Mouse (Mus musculus): ENCODE results near the gene Kcnd3.
A peak's percentile ranks its signal among the peaks of the same experiment; 100 is the strongest.

Kcnd3 gene

GRCm38 (mm10) chr3:105451627-105452555 lies at the start of gene Kcnd3:
Kcnd3 (plus strand) TSS chr3:105452330.
- DNase-seq, result peak; percentile 65

- no peak for DNase-seq
Measured at GRCm38 (mm10) chr3:105402676-105403075, 49.5 kb upstream of the Kcnd3 start.

DNA sequence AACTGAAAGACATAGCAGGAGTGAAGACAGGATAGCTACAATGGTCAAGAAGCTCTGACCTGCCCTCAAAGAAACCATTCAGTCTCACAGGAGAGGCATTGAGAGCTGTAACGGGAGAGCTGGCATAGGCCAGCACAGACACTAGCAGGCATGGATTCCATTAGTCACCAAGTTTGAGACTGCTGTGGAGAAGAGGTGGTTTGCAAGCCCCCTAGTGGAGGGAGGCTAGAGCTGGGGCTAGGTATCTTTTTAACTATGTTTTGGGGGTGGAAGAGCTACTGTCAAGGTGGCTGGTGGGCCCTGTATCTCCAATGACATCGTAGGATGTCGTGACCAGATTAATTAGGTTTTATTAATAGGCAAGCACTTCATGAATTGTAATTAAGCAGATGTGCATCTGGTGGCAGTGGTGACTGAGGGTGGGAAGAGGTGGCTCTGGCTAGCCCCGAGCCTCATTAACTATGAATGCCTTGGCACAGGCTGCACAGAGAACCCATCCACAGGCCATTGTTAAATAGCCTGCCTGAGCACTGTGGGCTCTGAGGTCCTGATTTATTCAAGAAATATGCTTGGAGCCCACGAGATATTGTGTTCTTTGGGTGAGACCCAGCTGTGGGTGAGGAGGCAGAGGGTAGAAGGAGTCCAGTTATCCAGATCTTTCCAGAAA lies 48.6 kb upstream of the Kcnd3 start:
- DNase-seq, result no peak

DNA sequence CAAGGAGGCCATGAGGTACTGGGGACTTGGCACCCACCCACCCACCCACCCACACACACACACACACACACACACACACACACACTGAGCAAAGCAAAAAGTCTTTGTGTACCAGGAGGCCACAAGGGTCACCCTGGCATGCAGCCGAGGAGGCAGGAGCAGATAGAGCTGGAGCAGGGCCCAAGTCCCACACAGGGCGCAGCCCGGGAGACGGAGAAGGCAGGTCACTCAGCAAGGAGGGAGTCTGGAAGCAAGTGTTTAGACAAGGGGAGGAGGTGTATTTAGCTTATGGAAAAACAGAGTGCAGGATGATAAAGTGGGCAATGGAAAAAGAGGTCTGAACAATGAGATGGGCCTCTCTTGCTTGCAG lies 48.1 kb upstream of the Kcnd3 start:
- DNase-seq, result no peak

DNA sequence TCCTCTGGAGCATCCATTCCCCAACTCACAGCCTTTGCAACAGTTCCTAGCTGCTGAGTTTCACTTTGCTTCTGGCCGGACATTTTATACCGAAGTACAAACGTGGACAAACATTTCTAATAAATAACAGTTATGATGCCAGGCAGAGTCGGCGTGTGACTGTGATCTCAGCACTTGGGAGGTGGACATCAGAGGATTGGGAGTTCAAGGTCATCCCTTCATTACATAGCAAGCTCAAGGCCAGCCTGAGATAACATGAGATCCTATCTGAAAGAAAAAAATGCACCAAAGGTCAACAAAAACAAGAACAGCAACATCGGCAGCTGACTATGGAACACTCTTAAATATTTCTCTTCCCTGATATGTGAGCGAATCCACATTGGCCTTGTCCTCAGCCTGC lies 46.6 kb upstream of the Kcnd3 start:
- no peak for DNase-seq

DNA sequence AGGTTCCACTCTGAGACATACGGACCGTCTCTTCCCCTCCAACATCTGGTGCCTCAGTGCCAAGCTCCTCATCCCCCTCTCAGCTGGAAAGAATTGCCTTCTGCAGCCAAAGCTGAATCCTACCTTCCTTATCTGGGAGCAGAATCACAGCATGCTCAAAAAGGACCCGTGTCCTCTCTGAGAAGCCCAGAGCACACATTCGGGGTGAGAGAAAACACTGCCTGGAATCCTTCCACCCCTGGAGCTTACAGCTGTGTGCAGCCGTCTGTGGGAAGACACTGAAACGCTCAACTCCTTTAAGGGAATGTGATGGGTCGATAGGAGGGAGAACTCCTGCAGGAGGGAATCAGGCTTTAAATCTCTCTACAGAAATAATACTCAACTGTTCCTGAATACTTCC lies 46.1 kb upstream of the Kcnd3 start:
- no peak for DNase-seq

DNA sequence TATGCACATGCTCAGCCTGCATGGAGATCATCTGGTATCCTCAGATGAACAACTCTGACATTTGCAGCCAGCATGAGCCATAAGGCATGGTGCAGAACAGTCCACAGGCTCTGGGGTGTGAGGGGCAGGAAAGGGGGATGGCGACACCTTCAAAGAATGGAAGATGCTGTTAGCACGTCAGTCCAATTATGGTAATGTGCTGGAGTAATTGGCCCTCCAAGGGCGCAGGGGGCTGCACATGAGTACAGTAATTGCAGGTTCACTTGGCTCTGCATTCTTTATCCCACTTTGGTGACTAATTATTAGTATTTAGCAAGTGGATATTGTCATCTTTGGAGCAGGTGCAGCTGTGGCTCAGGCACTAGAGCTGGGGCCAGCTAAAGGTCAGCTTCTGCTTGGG lies 43.9 kb upstream of the Kcnd3 start:
- no peak for DNase-seq

GRCm38 (mm10) chr3:105410810-105411209 lies 41.3 kb upstream of the Kcnd3 start:
- DNase-seq, result no peak

GRCm38 (mm10) chr3:105411776-105412175 lies 40.4 kb upstream of the Kcnd3 start:
- peak; percentile 56 for DNase-seq

GRCm38 (mm10) chr3:105412229-105412628 lies 39.9 kb upstream of the Kcnd3 start:
- peak; percentile 44 for DNase-seq

- DNase-seq, result no peak
Measured at GRCm38 (mm10) chr3:105412681-105413080, 39.4 kb upstream of the Kcnd3 start.

GRCm38 (mm10) chr3:105418441-105418840 lies 33.7 kb upstream of the Kcnd3 start:
- no peak for DNase-seq

DNA sequence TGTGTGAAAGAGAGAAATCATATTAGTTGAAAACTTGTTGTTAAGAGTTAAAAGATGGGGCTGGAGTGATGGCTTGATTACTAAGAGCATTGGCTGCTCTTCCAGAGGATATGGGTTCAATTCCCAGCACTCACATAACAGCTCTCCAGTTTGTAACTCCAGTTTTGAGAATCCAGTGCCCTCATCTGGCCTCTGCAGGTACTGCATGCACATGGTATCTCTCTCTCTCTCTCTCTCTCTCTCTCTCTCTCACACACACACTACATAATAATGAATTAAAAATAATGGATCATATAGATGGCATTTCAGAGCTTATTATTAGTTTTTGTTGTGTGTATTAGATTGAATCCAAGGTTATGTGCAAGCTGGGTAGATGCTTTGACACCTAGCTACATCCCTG lies 29.7 kb upstream of the Kcnd3 start:
- DNase-seq, result no peak

DNA sequence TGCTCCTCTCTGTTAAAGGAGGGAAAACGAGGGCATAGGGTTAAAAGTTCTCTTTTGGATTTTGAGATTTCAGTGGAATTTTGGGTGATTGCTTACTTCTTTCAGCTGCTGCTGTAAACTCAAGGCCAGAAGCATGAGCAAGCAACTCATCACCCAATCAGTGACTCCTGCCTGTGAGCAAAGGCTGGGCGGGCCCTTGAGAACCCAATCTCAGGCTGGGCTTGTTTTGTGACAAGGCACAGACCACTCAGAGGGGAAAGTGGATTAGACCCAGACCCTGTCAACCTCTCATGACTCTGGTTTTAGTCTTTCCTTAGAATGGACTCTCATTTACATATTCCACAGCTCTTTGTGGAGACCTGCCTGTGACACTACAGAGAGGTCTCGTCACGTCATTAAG lies 28.7 kb upstream of the Kcnd3 start:
- no peak for DNase-seq

- no peak for DNase-seq
Measured at GRCm38 (mm10) chr3:105428586-105428985, 23.5 kb upstream of the Kcnd3 start.

- no peak for DNase-seq
Measured at GRCm38 (mm10) chr3:105436383-105436782, 15.7 kb upstream of the Kcnd3 start.

DNA sequence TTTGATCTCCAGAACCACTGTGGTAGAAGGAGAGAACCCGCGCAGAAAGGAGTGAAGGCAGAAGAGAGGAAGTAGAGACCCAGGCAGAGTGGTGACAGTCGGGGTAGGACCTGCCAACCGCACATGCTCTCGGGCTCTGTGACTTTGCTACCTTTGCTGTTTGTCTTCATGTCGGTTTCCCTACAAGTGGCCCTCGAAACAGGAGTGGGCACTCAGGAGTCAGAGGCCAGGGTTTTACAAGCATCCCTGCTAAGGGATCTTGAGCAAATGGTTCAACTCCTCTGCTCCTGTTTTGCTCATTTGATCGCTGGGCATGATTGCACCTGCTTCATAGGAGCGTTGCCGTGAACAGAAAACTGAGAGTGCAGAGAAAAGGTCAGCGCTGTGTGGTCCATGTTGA lies 15.2 kb upstream of the Kcnd3 start:
- no peak for DNase-seq

DNA sequence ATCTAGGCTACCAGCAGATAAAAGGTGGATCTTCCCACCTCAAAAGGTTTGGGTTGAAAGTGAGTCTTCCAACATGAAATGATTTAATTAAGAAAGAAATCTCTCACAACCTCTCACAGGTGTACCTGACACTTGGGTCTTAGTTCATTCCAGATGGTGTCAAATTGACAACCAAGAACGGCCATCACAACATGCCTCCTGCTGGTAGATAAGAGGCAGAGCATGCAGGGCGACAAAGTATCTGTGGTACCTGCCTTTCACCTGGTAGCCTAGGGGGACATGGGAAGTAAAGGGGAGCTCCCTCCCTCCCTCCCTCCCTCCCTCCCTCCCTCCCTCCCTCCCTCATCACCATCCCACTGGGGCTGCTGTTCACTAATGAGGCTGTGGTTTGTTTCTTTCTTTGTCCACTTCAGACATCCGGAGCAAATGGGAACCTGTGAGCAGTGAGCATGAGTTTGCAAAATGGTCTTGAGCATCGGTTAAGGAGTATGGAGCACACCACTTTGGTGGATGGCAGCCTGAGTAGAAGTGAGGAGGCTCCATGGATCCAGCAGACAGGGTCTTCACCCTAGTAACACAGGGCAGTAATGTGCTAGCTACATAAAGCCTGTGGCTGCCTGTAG lies 11.1 kb upstream of the Kcnd3 start:
- DNase-seq, result no peak

DNA sequence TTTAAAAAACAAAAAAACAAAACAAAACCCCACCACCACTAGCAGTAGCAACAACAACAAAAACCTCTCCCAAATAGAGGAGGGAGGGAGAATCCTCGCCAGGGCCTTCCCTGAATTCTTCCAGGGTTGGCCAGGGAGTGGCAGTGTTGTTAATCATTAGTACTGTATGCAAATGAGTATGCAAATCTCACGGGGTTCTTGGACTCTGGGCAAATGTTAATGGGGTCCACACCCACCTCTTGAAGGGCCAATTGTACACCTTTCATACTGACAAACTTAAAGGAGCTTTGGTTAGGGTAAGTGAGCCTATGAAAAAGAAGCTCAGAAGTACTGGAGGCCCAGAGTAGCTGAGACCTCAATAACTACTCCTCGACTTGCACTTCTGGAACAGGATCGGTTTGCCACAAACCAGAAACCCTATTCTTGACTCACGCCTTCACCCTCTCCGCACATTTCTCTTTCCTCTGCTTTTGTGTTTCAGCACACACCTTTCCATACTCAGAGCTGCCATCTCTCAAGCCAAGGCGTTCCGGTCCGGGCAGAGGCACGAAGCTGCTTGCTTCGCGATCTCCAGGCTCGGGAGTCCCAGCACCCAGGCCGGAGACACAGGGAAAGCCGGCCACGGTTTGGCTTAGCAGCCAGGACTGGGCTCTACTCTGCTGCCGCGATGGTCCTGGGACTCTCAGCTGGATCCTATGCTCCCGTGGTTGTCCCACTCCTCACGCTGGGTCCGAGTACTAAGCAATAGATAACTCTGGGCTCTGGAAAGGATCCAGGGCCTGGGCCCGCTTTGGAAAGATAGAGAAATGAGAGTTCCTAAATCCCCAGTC lies 1.3 kb upstream of the Kcnd3 start:
- DNase-seq, result peak; percentile 62

DNA sequence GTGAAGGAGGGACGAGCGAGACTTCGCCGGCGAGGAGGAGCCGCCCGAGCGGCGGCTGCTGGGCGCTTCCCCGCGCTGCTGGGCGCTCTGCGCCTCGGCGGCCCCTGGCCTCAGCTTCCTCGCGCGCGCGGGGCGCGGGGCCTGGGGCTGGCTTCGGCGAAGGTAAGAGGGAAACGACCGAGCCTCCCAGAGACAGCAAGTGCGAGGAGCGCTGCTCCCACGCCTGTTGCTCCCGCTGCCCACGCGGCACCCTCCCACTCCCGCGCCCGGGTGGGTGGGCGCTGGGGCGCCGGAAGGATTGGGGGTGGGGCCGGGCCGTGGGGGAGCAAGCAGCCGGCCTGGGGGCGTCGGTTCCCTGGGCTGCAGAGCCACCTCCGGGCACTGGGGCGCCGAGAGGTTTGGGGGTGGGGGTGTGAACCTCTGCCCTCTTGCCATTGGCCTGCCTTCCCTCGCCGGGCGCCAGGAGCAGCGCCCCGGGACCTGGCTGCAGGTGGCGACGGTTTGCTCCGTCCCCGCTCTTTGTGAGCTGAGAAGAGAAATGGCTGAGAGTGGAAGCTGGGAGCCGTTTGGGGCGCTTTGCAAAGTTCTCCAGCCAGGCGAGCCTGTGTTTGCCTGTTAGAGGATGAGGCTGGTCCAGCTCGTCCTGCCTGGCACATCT lies 555 bp downstream of the Kcnd3 start:
- DNase-seq, result peak; percentile 53

DNA sequence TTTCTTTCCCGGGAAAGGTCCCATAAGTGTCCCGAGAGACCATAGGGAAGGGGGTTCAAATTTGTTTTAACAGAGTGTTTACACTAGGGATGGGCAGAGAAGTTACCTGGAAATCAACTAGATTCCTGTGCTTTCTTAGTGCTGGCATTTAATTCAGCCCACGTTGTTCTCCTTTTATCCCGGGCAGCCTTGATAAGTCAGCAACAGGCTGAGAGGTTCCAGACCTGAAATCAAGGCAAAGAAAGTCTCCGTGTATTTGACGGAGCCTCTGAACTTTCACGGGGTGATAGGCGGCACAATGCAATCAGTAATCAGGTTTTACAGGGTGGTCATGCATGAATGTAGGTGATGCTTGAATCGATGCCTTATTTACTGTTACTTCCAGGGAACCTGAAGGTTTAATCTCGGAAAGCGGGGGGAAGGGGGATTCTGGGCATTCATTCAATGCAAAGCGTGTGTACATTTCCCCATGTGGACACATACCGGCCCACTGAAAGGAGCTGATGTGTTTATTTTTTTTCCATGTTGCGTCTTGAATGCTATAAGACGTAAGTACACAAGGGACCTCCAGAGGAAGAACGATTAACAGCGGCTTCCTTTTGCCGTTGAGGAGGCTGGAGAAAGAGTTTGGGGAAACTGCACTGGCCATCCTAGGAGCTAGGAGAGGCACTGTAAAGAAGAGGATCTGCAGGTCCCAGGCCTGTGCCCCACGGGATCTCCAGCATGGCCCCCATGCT lies 1.3 kb downstream of the Kcnd3 start:
- DNase-seq, result no peak

DNA sequence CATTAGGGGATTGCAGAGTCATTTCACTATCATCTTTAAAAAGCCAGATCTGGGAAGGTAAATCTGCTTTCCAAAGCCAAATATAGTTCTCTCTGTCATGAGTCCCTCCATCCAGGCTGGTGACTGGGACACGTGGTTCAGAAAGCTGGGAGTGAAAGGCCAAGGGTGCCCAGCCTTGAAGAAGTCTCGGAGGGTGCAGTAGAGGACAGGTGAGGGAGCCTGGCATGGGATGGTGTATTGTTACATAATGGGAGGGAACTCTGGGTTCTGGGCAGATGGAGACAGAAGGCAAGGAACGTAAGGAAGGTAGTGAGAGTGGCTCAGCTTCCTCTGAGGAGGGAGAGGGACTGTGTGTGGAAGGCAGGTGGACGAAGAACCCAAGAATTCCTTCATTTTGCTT lies 5.5 kb downstream of the Kcnd3 start:
- DNase-seq, result no peak
